Mouse (Mus musculus) CD4-positive helper T cell, adult 2 months (primary cell): ENCODE measurements around the gene Pparg.

Source experiments
- DNase-seq: peaks from one replicate; pipeline ENCODE4 v3.0.0-alpha.2; 2012; ENCODE audit warnings: low read depth, missing footprints, low spot score

Gene Pparg

GRCm38 (mm10) chr6:115463338-115463737 is 102.6 kb downstream of the Pparg start:
- DNase-seq, result no peak

- no peak for DNase-seq
These were observed 103.9 kb downstream of the Pparg start for GRCm38 (mm10) chr6:115464661-115465060.

- DNase-seq, result no peak
These were observed 104.7 kb downstream of the Pparg start for GRCm38 (mm10) chr6:115465463-115465862.

GRCm38 (mm10) chr6:115465876-115466275 is 105.1 kb downstream of the Pparg start:
- DNase-seq, result no peak

- no peak for DNase-seq
These were observed 105.8 kb downstream of the Pparg start for GRCm38 (mm10) chr6:115466601-115467000.

GRCm38 (mm10) chr6:115469666-115470581 is 109.2 kb downstream of the Pparg start:
- no peak for DNase-seq

GRCm38 (mm10) chr6:115471956-115472355 is 111.2 kb downstream of the Pparg start:
- DNase-seq, result no peak

GRCm38 (mm10) chr6:115477081-115477695 is 116.4 kb downstream of the Pparg start:
- no peak for DNase-seq

- no peak for DNase-seq
These were observed 119.2 kb downstream of the Pparg start for GRCm38 (mm10) chr6:115479963-115480321.

- peak; percentile 20 for DNase-seq
These were observed 119.7 kb downstream of the Pparg start for GRCm38 (mm10) chr6:115480322-115481017.

GRCm38 (mm10) chr6:115481018-115481354 is 120.2 kb downstream of the Pparg start:
- DNase-seq, result no peak

- DNase-seq, result no peak
These were observed 120.9 kb downstream of the Pparg start for GRCm38 (mm10) chr6:115481603-115482002.

GRCm38 (mm10) chr6:115485635-115486034 is 124.9 kb downstream of the Pparg start:
- DNase-seq, result no peak

GRCm38 (mm10) chr6:115489831-115490230 is 129.1 kb downstream of the Pparg start:
- DNase-seq, result no peak

- no peak for DNase-seq
These were observed 132.3 kb downstream of the Pparg start for GRCm38 (mm10) chr6:115492952-115493613.

GRCm38 (mm10) chr6:115493824-115494223 is 133.1 kb downstream of the Pparg start:
- no peak for DNase-seq

GRCm38 (mm10) chr6:115499540-115499939 is 138.8 kb downstream of the Pparg start:
- no peak for DNase-seq

GRCm38 (mm10) chr6:115500234-115500633 is 139.5 kb downstream of the Pparg start:
- DNase-seq, result no peak

- no peak for DNase-seq
These were observed 140.4 kb downstream of the Pparg start for GRCm38 (mm10) chr6:115501131-115501530.

GRCm38 (mm10) chr6:115503038-115503437 is 142.3 kb downstream of the Pparg start:
- DNase-seq, result no peak

GRCm38 (mm10) chr6:115503549-115504159 is 142.9 kb downstream of the Pparg start:
- DNase-seq, result no peak
